Mouse (Mus musculus): ENCODE results near the gene Sohlh1. TPM values are rescaled to one million over a fixed set of nuclear protein-coding genes. Genes with fewer than 3 reads are reported as not detected.
"Not testable (repeated sequence)": the region's sequence is repeated elsewhere in the genome, so short reads cannot be mapped to it uniquely, and the experiment has no call there.

Gene Sohlh1
- polyA plus RNA-seq, 1 experiment from 2014 or later: not detected

GRCm38 (mm10) chr2:25828344-25828947 lies 18.6 kb downstream of the Sohlh1 start:
- Histone ChIP-seq H3K9me3 (ENCODE audit: low read length) (no peaks in the 10 kb centered on the region), H3K4me1 (ENCODE audit: insufficient read depth, low read depth, low read length) (no peaks in the 10 kb centered on the region), H3K27me3 (replicated peaks; ENCODE audit: insufficient read depth, low read length) (no peaks in the 10 kb centered on the region), H3K4me3 (ENCODE audit: low read depth, low read length) (no peak overlapping the region), H3K9ac (replicated peaks; ENCODE audit: low read depth) (no peak overlapping the region), H3K27ac (ENCODE audit: low read length) (no peak overlapping the region), H3K36me3 (ENCODE audit: insufficient read depth, low read length) (no peaks in the 10 kb centered on the region), H3K4me2 (replicated peaks; ENCODE audit: low read depth, low read length) (no peak overlapping the region)
- ATAC-seq (no peak), DNase-seq (ENCODE audit: low spot score) (no peak)
- WGBS: 65% methylated on average over 8 of the region's 8 CpGs
- TF ChIP-seq CTCF (IDR thresholded peaks at IDR 0.05) (no peak), EP300 (IDR thresholded peaks at IDR 0.05) (no peak)

GRCm38 (mm10) chr2:25824751-25825150 lies 22.3 kb downstream of the Sohlh1 start:
- no peaks in the 10 kb centered on the region for H3K36me3 ChIP-seq (ENCODE audit: insufficient read depth, low read length)
- H3K4me1 ChIP-seq (ENCODE audit: insufficient read depth, low read depth, low read length): no peaks in the 10 kb centered on the region
- H3K27me3 ChIP-seq (replicated peaks; ENCODE audit: insufficient read depth, low read length): no peaks in the 10 kb centered on the region
- H3K9me3 ChIP-seq (ENCODE audit: low read length): no peaks in the 10 kb centered on the region
- H3K4me2 ChIP-seq (replicated peaks; ENCODE audit: low read depth, low read length): no peak overlapping the region
- TF ChIP-seq CTCF (IDR thresholded peaks at IDR 0.05) (no peak), EP300 (IDR thresholded peaks at IDR 0.05) (no peak)
- ATAC-seq: no peak
- no peak for DNase-seq (ENCODE audit: low spot score)
- no peak overlapping the region for H3K4me3 ChIP-seq (ENCODE audit: low read depth, low read length)
- H3K27ac ChIP-seq (ENCODE audit: low read length): no peak overlapping the region
- no peak overlapping the region for H3K9ac ChIP-seq (replicated peaks; ENCODE audit: low read depth)
- 79% methylated on average over 3 of the region's 3 CpGs for whole genome bisulfite sequencing

- no peaks in the 10 kb centered on the region for H3K27me3 ChIP-seq (replicated peaks; ENCODE audit: insufficient read depth, low read length)
- DNase-seq (ENCODE audit: low spot score) (no peak), ATAC-seq (no peak)
- H3K4me1 ChIP-seq (ENCODE audit: insufficient read depth, low read depth, low read length): no peaks in the 10 kb centered on the region
- H3K27ac ChIP-seq (ENCODE audit: low read length): no peak within 1 kb of the TSS
- H3K9me3 ChIP-seq (ENCODE audit: low read length): no peaks in the 10 kb centered on the region
- TF ChIP-seq EP300 (IDR thresholded peaks at IDR 0.05) (no peak), CTCF (IDR thresholded peaks at IDR 0.05) (no peak)
- H3K36me3 ChIP-seq (ENCODE audit: insufficient read depth, low read length): no peaks in the 10 kb centered on the region
- H3K4me3 ChIP-seq (ENCODE audit: low read depth, low read length): no peak within 1 kb of the TSS
- H3K4me2 ChIP-seq (replicated peaks; ENCODE audit: low read depth, low read length): no peak within 1 kb of the TSS
- H3K9ac ChIP-seq (replicated peaks; ENCODE audit: low read depth): no peak within 1 kb of the TSS
- WGBS: 53% methylated on average over 1 of the region's 1 CpGs
Observed at GRCm38 (mm10) chr2:25822806-25823205, 24.2 kb downstream of the Sohlh1 start, which contains the start of gene Lcn9. Gene Lcn9 (plus strand): TSS chr2:25823153.

GRCm38 (mm10) chr2:25815748-25816147 lies 31.3 kb downstream of the Sohlh1 start, which contains the start of gene Glt6d1:
Gene Glt6d1 (minus strand): TSS chr2:25815848.
- not testable (repeated sequence) for DNase-seq (ENCODE audit: low spot score); H3K9me3 ChIP-seq (ENCODE audit: low read length); H3K9ac ChIP-seq (replicated peaks; ENCODE audit: low read depth); ATAC-seq; H3K27ac ChIP-seq (ENCODE audit: low read length); H3K4me3 ChIP-seq (ENCODE audit: low read depth, low read length); H3K36me3 ChIP-seq (ENCODE audit: insufficient read depth, low read length); H3K27me3 ChIP-seq (replicated peaks; ENCODE audit: insufficient read depth, low read length); H3K4me2 ChIP-seq (replicated peaks; ENCODE audit: low read depth, low read length); H3K4me1 ChIP-seq (ENCODE audit: insufficient read depth, low read depth, low read length)
- 66% methylated on average over 1 of the region's 1 CpGs for WGBS

GRCm38 (mm10) chr2:25813364-25813763 lies 33.7 kb downstream of the Sohlh1 start:
- no peaks in the 10 kb centered on the region for H3K4me1 ChIP-seq (ENCODE audit: insufficient read depth, low read depth, low read length)
- no peak overlapping the region for H3K27ac ChIP-seq (ENCODE audit: low read length)
- no peak for ATAC-seq
- H3K4me3 ChIP-seq (ENCODE audit: low read depth, low read length): no peak overlapping the region
- no peaks in the 10 kb centered on the region for H3K36me3 ChIP-seq (ENCODE audit: insufficient read depth, low read length)
- no peaks in the 10 kb centered on the region for H3K27me3 ChIP-seq (replicated peaks; ENCODE audit: insufficient read depth, low read length)
- H3K9me3 ChIP-seq (ENCODE audit: low read length): no peaks in the 10 kb centered on the region
- TF ChIP-seq CTCF (IDR thresholded peaks at IDR 0.05): no peak
- TF ChIP-seq EP300 (IDR thresholded peaks at IDR 0.05): no peak
- no peak overlapping the region for H3K9ac ChIP-seq (replicated peaks; ENCODE audit: low read depth)
- WGBS: 83% methylated on average over 5 of the region's 5 CpGs
- DNase-seq (ENCODE audit: low spot score): no peak
- H3K4me2 ChIP-seq (replicated peaks; ENCODE audit: low read depth, low read length): no peak overlapping the region

GRCm38 (mm10) chr2:25811711-25812110 lies 35.3 kb downstream of the Sohlh1 start:
- no peak for TF ChIP-seq CTCF (IDR thresholded peaks at IDR 0.05)
- no peak for TF ChIP-seq EP300 (IDR thresholded peaks at IDR 0.05)
- Histone ChIP-seq H3K36me3 (ENCODE audit: insufficient read depth, low read length) (no peaks in the 10 kb centered on the region), H3K27ac (ENCODE audit: low read length) (no peak overlapping the region), H3K4me2 (replicated peaks; ENCODE audit: low read depth, low read length) (no peak overlapping the region), H3K27me3 (replicated peaks; ENCODE audit: insufficient read depth, low read length) (no peaks in the 10 kb centered on the region), H3K4me3 (ENCODE audit: low read depth, low read length) (no peak overlapping the region), H3K4me1 (ENCODE audit: insufficient read depth, low read depth, low read length) (no peaks in the 10 kb centered on the region), H3K9me3 (ENCODE audit: low read length) (no peaks in the 10 kb centered on the region), H3K9ac (replicated peaks; ENCODE audit: low read depth) (no peak overlapping the region)
- ATAC-seq: no peak
- WGBS: 53% methylated on average over 2 of the region's 2 CpGs
- no peak for DNase-seq (ENCODE audit: low spot score)

- Histone ChIP-seq H3K4me2 (replicated peaks; ENCODE audit: low read depth, low read length) (no peak overlapping the region), H3K4me1 (ENCODE audit: insufficient read depth, low read depth, low read length) (no peaks in the 10 kb centered on the region), H3K36me3 (ENCODE audit: insufficient read depth, low read length) (no peaks in the 10 kb centered on the region), H3K9me3 (ENCODE audit: low read length) (no peaks in the 10 kb centered on the region), H3K4me3 (ENCODE audit: low read depth, low read length) (no peak overlapping the region), H3K9ac (replicated peaks; ENCODE audit: low read depth) (no peak overlapping the region), H3K27me3 (replicated peaks; ENCODE audit: insufficient read depth, low read length) (no peaks in the 10 kb centered on the region), H3K27ac (ENCODE audit: low read length) (no peak overlapping the region)
- DNase-seq (ENCODE audit: low spot score) (no peak), ATAC-seq (no peak)
- WGBS: 41% methylated on average over 5 of the region's 5 CpGs
- no peak for TF ChIP-seq CTCF (IDR thresholded peaks at IDR 0.05)
- no peak for TF ChIP-seq EP300 (IDR thresholded peaks at IDR 0.05)
Observed at GRCm38 (mm10) chr2:25798065-25798464, 49.0 kb downstream of the Sohlh1 start.

Data from lung, postnatal 0 days (tissue).